Mouse (Mus musculus): ENCODE data around the gene Fam69b. TPM values are rescaled to one million over a fixed set of nuclear protein-coding genes. Genes with fewer than 3 reads are reported as not detected.

Gene Fam69b
- polyA plus RNA-seq, 1 experiment from 2014 or later = 0.48 TPM

- TF ChIP-seq EP300 (IDR thresholded peaks at IDR 0.05; ENCODE audit: low read depth) (no peak), CTCF (IDR thresholded peaks at IDR 0.05; ENCODE audit: low read depth) (no peak)
- H3K9me3 ChIP-seq (ENCODE audit: low read length) = no peaks in the 10 kb centered on the region
- H3K4me1 ChIP-seq (ENCODE audit: insufficient read depth) = no peaks in the 10 kb centered on the region
- H3K4me2 ChIP-seq (ENCODE audit: low read depth, low read length) = no peak overlapping the region
- no peak overlapping the region for H3K4me3 ChIP-seq (ENCODE audit: low read depth, low read length)
- no peak overlapping the region for H3K9ac ChIP-seq (replicated peaks)
- H3K27ac ChIP-seq (ENCODE audit: low read depth) = no peak overlapping the region
- H3K27me3 ChIP-seq (ENCODE audit: insufficient read depth, low read length) = no peaks in the 10 kb centered on the region
- DNase-seq (no peak), ATAC-seq (no peak)
- WGBS (ENCODE audit: insufficient replicate concordance) = 17% methylated on average over 1 of the region's 1 CpGs
- no peaks in the 10 kb centered on the region for H3K36me3 ChIP-seq (replicated peaks; ENCODE audit: insufficient read depth, low read length)
Observed at GRCm38 (mm10) chr2:26654687-26655086, 26.4 kb downstream of the Fam69b start.

- Histone ChIP-seq H3K27ac (ENCODE audit: low read depth) (no peak overlapping the region), H3K36me3 (replicated peaks; ENCODE audit: insufficient read depth, low read length) (no peaks in the 10 kb centered on the region), H3K4me3 (ENCODE audit: low read depth, low read length) (no peak overlapping the region), H3K27me3 (ENCODE audit: insufficient read depth, low read length) (0 out of 2 replicates have a peak, but pooled peaks cover 3% of the 10 kb centered on the region), H3K4me2 (ENCODE audit: low read depth, low read length) (no peak overlapping the region), H3K9ac (replicated peaks) (no peak overlapping the region), H3K9me3 (ENCODE audit: low read length) (no peaks in the 10 kb centered on the region), H3K4me1 (ENCODE audit: insufficient read depth) (no peaks in the 10 kb centered on the region)
- ATAC-seq (no peak), DNase-seq (no peak)
- no peak for TF ChIP-seq EP300 (IDR thresholded peaks at IDR 0.05; ENCODE audit: low read depth)
- no peak for TF ChIP-seq CTCF (IDR thresholded peaks at IDR 0.05; ENCODE audit: low read depth)
- 61% methylated on average over 2 of the region's 2 CpGs for WGBS (ENCODE audit: insufficient replicate concordance)
Observed at GRCm38 (mm10) chr2:26657426-26657825, 29.2 kb downstream of the Fam69b start.

GRCm38 (mm10) chr2:26661143-26661752 is 33.0 kb downstream of the Fam69b start:
- Histone ChIP-seq H3K27ac (ENCODE audit: low read depth) (no peak overlapping the region), H3K4me3 (ENCODE audit: low read depth, low read length) (peak overlapping the region; percentile 3; the same call in 1 of the 2 replicates), H3K9ac (replicated peaks) (no peak overlapping the region), H3K4me2 (ENCODE audit: low read depth, low read length) (peak overlapping the region; percentile 54), H3K9me3 (ENCODE audit: low read length) (no peaks in the 10 kb centered on the region), H3K4me1 (ENCODE audit: insufficient read depth) (no peaks in the 10 kb centered on the region), H3K27me3 (ENCODE audit: insufficient read depth, low read length) (0 out of 2 replicates have a peak, but pooled peaks cover 6% of the 10 kb centered on the region), H3K36me3 (replicated peaks; ENCODE audit: insufficient read depth, low read length) (no peaks in the 10 kb centered on the region)
- ATAC-seq = no peak
- TF ChIP-seq CTCF (IDR thresholded peaks at IDR 0.05; ENCODE audit: low read depth) (0 out of 2 replicates have a peak, but pooled peaks have one; percentile 23), EP300 (IDR thresholded peaks at IDR 0.05; ENCODE audit: low read depth) (no peak)
- 1% methylated on average over 13 of the region's 20 CpGs for WGBS (ENCODE audit: insufficient replicate concordance)
- no peak for DNase-seq

DNA sequence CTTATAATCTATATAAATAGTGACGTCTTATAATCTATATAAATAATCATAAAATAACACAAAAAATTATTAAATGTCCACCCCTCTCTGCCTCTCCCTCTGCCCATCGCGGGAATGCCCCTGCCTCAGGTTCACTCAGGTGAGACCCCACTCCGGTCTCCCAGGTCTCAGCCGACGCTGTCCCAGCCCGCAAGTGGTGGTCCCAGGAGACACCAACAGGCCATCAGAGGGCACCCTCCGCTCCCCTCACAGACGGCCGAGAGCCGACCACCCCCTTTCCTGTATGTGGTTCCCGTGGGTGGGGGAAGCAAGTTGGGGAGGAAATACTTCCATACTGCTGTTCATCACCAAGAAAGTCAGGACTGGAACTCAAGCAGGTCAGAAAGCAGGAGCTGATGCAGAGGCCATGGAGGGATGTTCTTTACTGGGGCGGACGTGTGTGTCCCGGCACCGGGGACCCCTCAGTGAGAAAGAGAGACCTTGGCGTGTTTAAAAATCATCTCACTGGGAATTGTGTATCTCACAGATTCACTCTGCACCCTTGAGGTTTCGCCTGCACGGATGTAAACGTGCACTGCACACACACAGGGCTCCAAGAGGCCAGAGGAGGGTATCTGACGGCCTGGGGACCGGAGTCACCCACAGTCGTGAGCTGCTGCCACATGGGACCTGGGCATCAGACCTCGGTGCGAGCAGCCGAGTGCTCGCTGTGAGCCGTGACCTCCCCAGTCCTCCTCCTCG is 33.7 kb downstream of the Fam69b start:
- TF ChIP-seq CTCF (IDR thresholded peaks at IDR 0.05; ENCODE audit: low read depth) (no peak), EP300 (IDR thresholded peaks at IDR 0.05; ENCODE audit: low read depth) (no peak)
- DNase-seq (no peak), ATAC-seq (no peak)
- no peak overlapping the region for H3K27ac ChIP-seq (ENCODE audit: low read depth)
- peak overlapping the region; percentile 54 for H3K4me2 ChIP-seq (ENCODE audit: low read depth, low read length)
- no peaks in the 10 kb centered on the region for H3K36me3 ChIP-seq (replicated peaks; ENCODE audit: insufficient read depth, low read length)
- H3K27me3 ChIP-seq (ENCODE audit: insufficient read depth, low read length) = 0 out of 2 replicates have a peak, but pooled peaks cover 6% of the 10 kb centered on the region
- no peaks in the 10 kb centered on the region for H3K4me1 ChIP-seq (ENCODE audit: insufficient read depth)
- 40% methylated on average over 29 of the region's 29 CpGs for WGBS (ENCODE audit: insufficient replicate concordance)
- H3K9ac ChIP-seq (replicated peaks) = no peak overlapping the region
- H3K4me3 ChIP-seq (ENCODE audit: low read depth, low read length) = peak overlapping the region; percentile 3; the same call in 1 of the 2 replicates
- H3K9me3 ChIP-seq (ENCODE audit: low read length) = no peaks in the 10 kb centered on the region

- H3K27ac ChIP-seq (ENCODE audit: low read depth) = no peak overlapping the region
- ATAC-seq (no peak), DNase-seq (no peak)
- no peak overlapping the region for H3K9ac ChIP-seq (replicated peaks)
- H3K27me3 ChIP-seq (ENCODE audit: insufficient read depth, low read length) = 0 out of 2 replicates have a peak, but pooled peaks cover 6% of the 10 kb centered on the region
- H3K4me3 ChIP-seq (ENCODE audit: low read depth, low read length) = no peak overlapping the region
- WGBS (ENCODE audit: insufficient replicate concordance) = 70% methylated on average over 13 of the region's 13 CpGs
- no peaks in the 10 kb centered on the region for H3K4me1 ChIP-seq (ENCODE audit: insufficient read depth)
- no peaks in the 10 kb centered on the region for H3K9me3 ChIP-seq (ENCODE audit: low read length)
- no peak overlapping the region for H3K4me2 ChIP-seq (ENCODE audit: low read depth, low read length)
- TF ChIP-seq EP300 (IDR thresholded peaks at IDR 0.05; ENCODE audit: low read depth) (no peak), CTCF (IDR thresholded peaks at IDR 0.05; ENCODE audit: low read depth) (no peak)
- H3K36me3 ChIP-seq (replicated peaks; ENCODE audit: insufficient read depth, low read length) = no peaks in the 10 kb centered on the region
Observed at GRCm38 (mm10) chr2:26662509-26662882, 34.2 kb downstream of the Fam69b start.

GRCm38 (mm10) chr2:26663112-26663511 is 34.9 kb downstream of the Fam69b start:
- WGBS (ENCODE audit: insufficient replicate concordance) = 46% methylated on average over 10 of the region's 10 CpGs
- ATAC-seq (peak; percentile 65), DNase-seq (no peak)
- Histone ChIP-seq H3K4me3 (ENCODE audit: low read depth, low read length) (no peak overlapping the region), H3K4me1 (ENCODE audit: insufficient read depth) (no peaks in the 10 kb centered on the region), H3K4me2 (ENCODE audit: low read depth, low read length) (no peak overlapping the region), H3K9me3 (ENCODE audit: low read length) (no peaks in the 10 kb centered on the region), H3K27ac (ENCODE audit: low read depth) (no peak overlapping the region), H3K27me3 (ENCODE audit: insufficient read depth, low read length) (0 out of 2 replicates have a peak, but pooled peaks cover 6% of the 10 kb centered on the region), H3K9ac (replicated peaks) (no peak overlapping the region), H3K36me3 (replicated peaks; ENCODE audit: insufficient read depth, low read length) (no peaks in the 10 kb centered on the region)
- TF ChIP-seq CTCF (IDR thresholded peaks at IDR 0.05; ENCODE audit: low read depth) (no peak), EP300 (IDR thresholded peaks at IDR 0.05; ENCODE audit: low read depth) (no peak)

All from liver, postnatal 0 days (tissue).